Mouse (Mus musculus) kidney, adult 2 months (tissue): ENCODE measurements around the gene Kcna5.

Source experiments
- CTCF ChIP-seq: fragments of 200-500 bp; conservative IDR thresholded peaks from 2 replicates; pipeline ENCODE4 v1.5.1; 2011; ENCODE audit warnings: low read depth, mild to moderate bottlenecking, control low read depth, low read length, moderate library complexity, mixed read lengths; ENCODE audit not compliant: insufficient read depth, insufficient read length
- POLR2A ChIP-seq: fragments of 200-500 bp; IDR thresholded peaks from one replicate; pipeline ENCODE4 v1.6.1; 2011; ENCODE audit warnings: low read depth, low read length, control low read depth

DNA sequence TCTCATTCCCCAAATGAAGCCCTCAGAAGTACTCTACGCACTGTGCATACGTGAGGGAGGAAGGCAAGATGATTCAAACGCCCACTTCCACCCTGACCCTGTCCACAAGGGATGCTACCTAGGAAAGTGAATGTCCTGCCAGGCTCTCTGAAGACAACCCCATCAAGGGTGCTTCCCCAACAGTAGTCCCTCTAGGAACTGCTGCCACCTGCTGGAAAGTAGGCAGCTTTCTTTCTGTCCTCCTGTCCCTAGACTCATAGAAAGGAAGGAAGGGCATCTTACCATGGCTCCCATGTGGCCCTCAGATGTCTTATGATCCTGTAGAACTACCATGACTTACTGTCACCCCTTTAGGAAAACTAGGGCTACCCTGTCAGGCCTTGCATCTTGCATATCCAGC, 22.1 kb downstream of the Kcna5 start:
- TF ChIP-seq CTCF (peak; percentile 43), POLR2A (no peak)
